Mouse (Mus musculus): Measurements from ENCODE around the gene Sptbn4. TPM values are rescaled to one million over a fixed set of nuclear protein-coding genes. Genes with fewer than 3 reads are reported as not detected.

The Sptbn4 gene
- polyA plus RNA-seq, 1 experiment, result 171 TPM

- peak in 1 of 2 experiments; percentile 58 for DNase-seq
- Histone ChIP-seq H3K4me3 (replicated peaks; ENCODE audit: insufficient read depth, low read depth, low read length) (no peak overlapping the region), H3K4me1 (ENCODE audit: control insufficient read depth, insufficient read depth, low read length) (peaks cover 25% of the 10 kb centered on the region), H3K27me3 (ENCODE audit: control insufficient read depth, insufficient read depth, low read length) (no peaks in the 10 kb centered on the region), H3K27ac (ENCODE audit: insufficient read depth, low read length) (peak overlapping the region; percentile 69)
- TF ChIP-seq CTCF (IDR thresholded peaks at IDR 0.05; ENCODE audit: borderline replicate concordance, insufficient read depth, low read depth, low read length) (peak; percentile 49; the same call in 1 of the 2 replicates), POLR2A (IDR thresholded peaks at IDR 0.05; ENCODE audit: borderline replicate concordance, insufficient read depth, low read length) (no peak)
- WGBS, result 26% methylated on average over 4 of the region's 4 CpGs
Observed at GRCm38 (mm10) chr7:27384731-27385130, 62.8 kb downstream of the Sptbn4 start.

DNA sequence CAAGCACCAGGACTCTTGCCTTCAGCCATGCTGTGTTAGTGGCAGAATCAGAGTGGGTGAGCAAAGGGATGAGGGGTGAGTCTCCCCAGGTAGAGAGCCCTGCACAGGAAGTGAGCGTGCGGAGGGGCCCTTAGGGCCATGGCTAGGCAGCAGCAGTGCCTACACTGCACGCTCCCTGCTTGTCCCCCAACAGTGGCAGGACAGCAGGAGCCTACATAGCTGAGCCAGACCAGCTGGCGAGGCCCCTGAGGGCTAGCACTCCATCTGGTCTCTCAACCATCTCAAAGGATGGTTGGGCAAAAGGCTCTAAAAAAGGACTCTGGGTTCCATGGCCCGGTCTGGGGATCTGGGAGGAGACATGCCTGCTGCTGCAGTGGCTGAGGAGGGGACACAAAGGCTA lies 63.4 kb downstream of the Sptbn4 start:
- peak; percentile 76 to 82 for DNase-seq
- Histone ChIP-seq H3K4me3 (replicated peaks; ENCODE audit: insufficient read depth, low read depth, low read length) (no peak overlapping the region), H3K27ac (ENCODE audit: insufficient read depth, low read length) (peak overlapping the region; percentile 69), H3K27me3 (ENCODE audit: control insufficient read depth, insufficient read depth, low read length) (no peaks in the 10 kb centered on the region), H3K4me1 (ENCODE audit: control insufficient read depth, insufficient read depth, low read length) (peaks cover 25% of the 10 kb centered on the region)
- TF ChIP-seq POLR2A (IDR thresholded peaks at IDR 0.05; ENCODE audit: borderline replicate concordance, insufficient read depth, low read length) (no peak), CTCF (IDR thresholded peaks at IDR 0.05; ENCODE audit: borderline replicate concordance, insufficient read depth, low read depth, low read length) (no peak)
- 10% methylated on average over 5 of the region's 5 CpGs for WGBS

GRCm38 (mm10) chr7:27383233-27383632 lies 64.3 kb downstream of the Sptbn4 start:
- H3K27me3 ChIP-seq (ENCODE audit: control insufficient read depth, insufficient read depth, low read length), result no peaks in the 10 kb centered on the region
- no peak overlapping the region for H3K4me3 ChIP-seq (replicated peaks; ENCODE audit: insufficient read depth, low read depth, low read length)
- peaks cover 25% of the 10 kb centered on the region for H3K4me1 ChIP-seq (ENCODE audit: control insufficient read depth, insufficient read depth, low read length)
- no peak for DNase-seq
- TF ChIP-seq POLR2A (IDR thresholded peaks at IDR 0.05; ENCODE audit: borderline replicate concordance, insufficient read depth, low read length), result no peak
- no peak for TF ChIP-seq CTCF (IDR thresholded peaks at IDR 0.05; ENCODE audit: borderline replicate concordance, insufficient read depth, low read depth, low read length)
- WGBS, result 90% methylated on average over 1 of the region's 1 CpGs
- H3K27ac ChIP-seq (ENCODE audit: insufficient read depth, low read length), result 0 out of 2 replicates have a peak overlapping the region, but pooled peaks have one; percentile 69

- TF ChIP-seq CTCF (IDR thresholded peaks at IDR 0.05; ENCODE audit: borderline replicate concordance, insufficient read depth, low read depth, low read length) (no peak), POLR2A (IDR thresholded peaks at IDR 0.05; ENCODE audit: borderline replicate concordance, insufficient read depth, low read length) (no peak)
- no peak overlapping the region for H3K27ac ChIP-seq (ENCODE audit: insufficient read depth, low read length)
- no peaks in the 10 kb centered on the region for H3K27me3 ChIP-seq (ENCODE audit: control insufficient read depth, insufficient read depth, low read length)
- H3K4me1 ChIP-seq (ENCODE audit: control insufficient read depth, insufficient read depth, low read length), result peaks cover 19% of the 10 kb centered on the region
- WGBS, result 12% methylated on average over 4 of the region's 4 CpGs
- no peak for DNase-seq
- H3K4me3 ChIP-seq (replicated peaks; ENCODE audit: insufficient read depth, low read depth, low read length), result no peak overlapping the region
Observed at GRCm38 (mm10) chr7:27381560-27381959, 65.9 kb downstream of the Sptbn4 start.

DNA sequence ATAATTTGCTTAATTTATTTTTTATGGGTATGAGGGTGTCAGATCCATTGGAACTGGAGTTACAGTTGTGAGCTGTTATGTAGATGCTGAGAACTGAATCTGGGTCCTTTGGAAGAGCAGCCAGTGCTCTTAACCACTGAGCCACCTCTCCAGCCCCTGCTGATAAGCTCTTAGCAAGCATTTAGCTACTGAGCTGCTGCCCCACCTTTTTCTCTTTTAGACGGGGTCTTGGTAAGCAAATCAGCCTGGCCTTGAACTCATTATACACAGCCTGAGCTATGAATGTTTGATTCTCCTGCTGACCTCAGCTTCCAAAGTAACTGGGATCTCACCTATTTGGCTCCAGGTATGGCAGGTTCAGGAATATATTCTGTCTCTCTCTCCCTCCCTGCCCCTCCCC lies 66.5 kb downstream of the Sptbn4 start:
- Histone ChIP-seq H3K4me3 (replicated peaks; ENCODE audit: insufficient read depth, low read depth, low read length) (no peak overlapping the region), H3K27ac (ENCODE audit: insufficient read depth, low read length) (no peak overlapping the region), H3K4me1 (ENCODE audit: control insufficient read depth, insufficient read depth, low read length) (peaks cover 19% of the 10 kb centered on the region), H3K27me3 (ENCODE audit: control insufficient read depth, insufficient read depth, low read length) (no peaks in the 10 kb centered on the region)
- 63% methylated on average over 1 of the region's 1 CpGs for WGBS
- DNase-seq, result no peak
- TF ChIP-seq CTCF (IDR thresholded peaks at IDR 0.05; ENCODE audit: borderline replicate concordance, insufficient read depth, low read depth, low read length) (no peak), POLR2A (IDR thresholded peaks at IDR 0.05; ENCODE audit: borderline replicate concordance, insufficient read depth, low read length) (no peak)

DNA sequence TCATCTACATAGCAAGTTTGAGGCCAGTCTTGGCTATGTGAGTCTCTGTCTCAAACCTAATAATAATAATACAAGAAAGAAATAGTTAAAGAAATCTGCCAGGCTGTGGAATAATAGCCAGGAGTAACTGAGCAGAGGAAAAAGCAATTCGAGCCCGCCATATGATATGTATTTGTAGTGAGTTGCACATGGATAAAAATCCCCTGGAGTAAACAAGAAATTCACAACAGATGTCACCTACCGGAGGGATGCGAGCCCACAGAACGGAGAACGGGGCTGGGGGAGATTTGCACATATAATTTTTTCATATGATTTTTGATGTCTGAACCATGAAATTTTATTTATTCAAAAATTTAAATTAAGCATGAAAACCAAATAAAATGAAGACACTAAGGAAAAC lies 67.7 kb downstream of the Sptbn4 start:
- no peaks in the 10 kb centered on the region for H3K27me3 ChIP-seq (ENCODE audit: control insufficient read depth, insufficient read depth, low read length)
- H3K4me3 ChIP-seq (replicated peaks; ENCODE audit: insufficient read depth, low read depth, low read length), result no peak overlapping the region
- H3K4me1 ChIP-seq (ENCODE audit: control insufficient read depth, insufficient read depth, low read length), result peaks cover 17% of the 10 kb centered on the region
- TF ChIP-seq POLR2A (IDR thresholded peaks at IDR 0.05; ENCODE audit: borderline replicate concordance, insufficient read depth, low read length) (no peak), CTCF (IDR thresholded peaks at IDR 0.05; ENCODE audit: borderline replicate concordance, insufficient read depth, low read depth, low read length) (no peak)
- no peak overlapping the region for H3K27ac ChIP-seq (ENCODE audit: insufficient read depth, low read length)
- WGBS, result 57% methylated on average over 6 of the region's 6 CpGs
- DNase-seq, result no peak

DNA sequence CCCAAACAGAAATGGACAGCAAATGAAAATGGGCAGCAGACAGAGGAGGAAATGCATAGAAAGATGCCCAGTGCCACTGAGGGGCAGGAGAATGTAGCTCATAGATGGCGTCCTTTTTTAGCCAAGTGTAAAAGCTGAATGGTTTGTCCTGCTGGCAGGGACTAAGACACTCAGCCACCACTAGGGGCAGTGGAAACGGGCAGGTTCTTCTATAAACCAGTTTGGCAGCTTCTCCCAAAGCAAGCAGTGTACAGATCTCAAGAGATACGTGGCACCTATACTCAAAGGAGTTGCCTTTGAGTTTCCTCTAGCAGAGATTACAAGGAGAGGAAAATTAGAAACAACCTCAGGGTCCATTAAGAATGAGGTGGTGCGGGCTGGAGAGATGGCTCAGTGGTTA lies 69.1 kb downstream of the Sptbn4 start:
- Histone ChIP-seq H3K4me3 (replicated peaks; ENCODE audit: insufficient read depth, low read depth, low read length) (no peak overlapping the region), H3K27ac (ENCODE audit: insufficient read depth, low read length) (no peak overlapping the region), H3K4me1 (ENCODE audit: control insufficient read depth, insufficient read depth, low read length) (peaks cover 7% of the 10 kb centered on the region), H3K27me3 (ENCODE audit: control insufficient read depth, insufficient read depth, low read length) (no peaks in the 10 kb centered on the region)
- whole genome bisulfite sequencing, result 16% methylated on average over 4 of the region's 4 CpGs
- peak in 1 of 2 experiments; percentile 68 for DNase-seq
- TF ChIP-seq CTCF (IDR thresholded peaks at IDR 0.05; ENCODE audit: borderline replicate concordance, insufficient read depth, low read depth, low read length), result peak; percentile 72
- TF ChIP-seq POLR2A (IDR thresholded peaks at IDR 0.05; ENCODE audit: borderline replicate concordance, insufficient read depth, low read length), result no peak

DNA sequence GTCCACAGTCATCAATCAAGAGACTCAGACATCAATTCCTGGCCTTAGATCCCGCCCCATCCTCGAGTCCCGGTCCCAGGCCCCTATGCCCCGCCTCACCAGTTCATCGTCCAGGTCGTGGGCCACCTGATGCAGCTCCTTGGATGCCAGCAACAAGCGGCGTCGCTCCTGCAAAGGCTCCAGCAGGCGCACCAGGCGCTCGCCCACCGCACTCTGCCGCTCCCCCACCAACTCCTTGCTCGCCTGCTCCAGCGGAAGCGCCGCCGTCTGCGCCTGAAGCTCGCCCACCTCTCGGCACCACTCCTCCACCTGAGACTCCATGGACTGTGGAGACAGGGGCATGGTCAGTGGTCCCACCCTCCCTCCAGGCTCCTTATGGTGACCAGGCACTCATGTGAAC lies 72.2 kb downstream of the Sptbn4 start:
- no peak overlapping the region for H3K4me3 ChIP-seq (replicated peaks; ENCODE audit: insufficient read depth, low read depth, low read length)
- no peaks in the 10 kb centered on the region for H3K27me3 ChIP-seq (ENCODE audit: control insufficient read depth, insufficient read depth, low read length)
- 30% methylated on average over 22 of the region's 22 CpGs for WGBS
- no peak overlapping the region for H3K27ac ChIP-seq (ENCODE audit: insufficient read depth, low read length)
- H3K4me1 ChIP-seq (ENCODE audit: control insufficient read depth, insufficient read depth, low read length), result peaks cover 3% of the 10 kb centered on the region; the same call in 1 of the 2 replicates
- no peak for DNase-seq
- TF ChIP-seq CTCF (IDR thresholded peaks at IDR 0.05; ENCODE audit: borderline replicate concordance, insufficient read depth, low read depth, low read length), result no peak
